Mouse (Mus musculus) stomach, embryonic 14.5 days (tissue): ENCODE results near the gene Hoxa6. TPM values are rescaled to one million over a fixed set of nuclear protein-coding genes. Genes with fewer than 3 reads are reported as not detected.
A peak's percentile ranks its signal among the peaks of the same experiment; 100 is the strongest.

Experiments used
- ATAC-seq: fragments of 200-750 bp; cut with Nextera tagmentation; 2 replicates; pipeline ENCODE4 v1.8.0; 2017; ENCODE audit warnings: low read depth, moderate TSS enrichment; ENCODE audit not compliant: insufficient number of reproducible peaks, insufficient read depth, low FRiP score
- H3K27ac ChIP-seq: fragments of 300-500 bp; sonication (generic); 2 replicates; pipeline ENCODE4 v1.5.1; 2014; ENCODE audit warnings: mild to moderate bottlenecking, low read length, moderate library complexity, mixed read lengths
- H3K27me3 ChIP-seq: fragments of 300-500 bp; sonication (generic); 2 replicates; pipeline ENCODE4 v1.6.1; 2014; ENCODE audit warnings: low read length, control low read depth, mixed read lengths; ENCODE audit not compliant: control insufficient read depth, insufficient read depth
- H3K36me3 ChIP-seq: fragments of 300-500 bp; sonication (generic); 2 replicates; pipeline ENCODE4 v1.6.1; 2014; ENCODE audit warnings: mild to moderate bottlenecking, control low read depth, low read length, moderate library complexity, mixed read lengths; ENCODE audit not compliant: control insufficient read depth, insufficient read depth
- H3K4me1 ChIP-seq: fragments of 300-500 bp; sonication (generic); 2 replicates; pipeline ENCODE4 v1.6.1; 2014; ENCODE audit warnings: low read length, control low read depth, mixed read lengths; ENCODE audit not compliant: control insufficient read depth, insufficient read depth
- H3K4me2 ChIP-seq: fragments of 300-500 bp; sonication (generic); replicated peaks from 2 replicates; pipeline ENCODE4 v1.6.1; 2014; ENCODE audit warnings: low read depth, low read length, control low read depth
- H3K4me3 ChIP-seq: fragments of 300-500 bp; sonication (generic); 2 replicates; pipeline ENCODE4 v1.5.1; 2014; ENCODE audit warnings: low read depth, low read length, control low read depth
- H3K9ac ChIP-seq: fragments of 300-500 bp; sonication (generic); replicated peaks from 2 replicates; pipeline ENCODE4 v1.6.1; 2014; ENCODE audit warnings: low read depth, mild to moderate bottlenecking, control low read depth, low read length, moderate library complexity, mixed read lengths
- H3K9me3 ChIP-seq: fragments of 300-500 bp; sonication (generic); 2 replicates; pipeline ENCODE4 v1.6.1; 2016; ENCODE audit warnings: low read depth, low read length, control low read depth; ENCODE audit not compliant: control insufficient read depth
- WGBS: fragments of 180-500 bp; shearing (Covaris S2); extraction: QIAGEN DNeasy Blood & Tissue Kit; methylation state at CpG from one replicate; pipeline ENCODE4 v1.1.7; 2014; 5-methylcytosine and 5-hydroxymethylcytosine counted together
- polyA plus RNA-seq: library from polyadenylated mRNA; unstranded; fragments of >200 nt; fragmentation: Nextera tagmentation; extraction: Ambion mirVana; gene quantifications from 2 replicates; pipeline ENCODE4 v1.2.1, GENCODE M21; 2014

Gene Hoxa6
- 3.4 TPM in 2 replicates for polyA plus RNA-seq

DNA sequence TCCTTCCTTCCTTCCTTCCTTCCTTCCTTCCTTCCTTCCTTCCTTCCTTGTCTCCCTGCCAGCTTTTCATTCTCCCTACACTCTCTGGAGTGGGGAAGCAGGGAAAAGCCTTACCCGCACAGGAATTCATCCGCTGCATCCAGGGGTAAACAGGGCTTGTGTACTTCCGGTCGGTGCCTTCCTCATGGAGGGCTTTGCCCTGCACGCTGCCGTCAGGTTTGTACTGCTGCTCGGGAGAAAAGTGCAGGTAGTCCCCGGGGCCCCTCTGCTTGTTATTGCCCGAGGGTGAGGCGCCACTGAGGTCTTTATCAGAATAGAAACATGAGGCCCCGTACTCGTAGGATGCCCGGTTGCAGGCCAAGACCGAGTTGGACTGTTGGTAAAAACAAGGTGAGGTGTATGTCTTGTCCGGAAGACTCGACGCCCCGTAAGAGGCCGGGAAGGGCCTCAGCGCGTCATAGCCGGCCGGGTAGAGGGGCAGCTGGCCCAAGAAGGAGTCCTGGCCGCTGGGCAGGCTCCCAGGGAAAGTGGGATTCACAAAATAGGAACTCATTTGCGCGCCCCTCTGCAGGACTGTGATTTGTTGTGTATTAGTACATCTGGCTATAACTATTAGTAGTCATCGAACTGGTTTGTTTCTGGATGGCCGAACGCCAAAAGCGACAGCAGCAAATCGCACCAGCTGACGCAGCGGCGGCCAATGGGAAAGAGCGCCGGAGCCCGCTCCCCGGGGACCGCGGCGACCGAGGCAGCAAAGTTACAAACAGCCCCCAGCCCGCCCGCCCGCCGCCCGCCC lies at the start of gene Hoxa6:
Gene Hoxa6, minus strand, starts transcription at position 651 of the 796 bp plus-strand sequence.
- no peak for ATAC-seq
- Histone ChIP-seq H3K4me2 (peak within 1 kb of the TSS; percentile 78), H3K36me3 (no peaks in the 10 kb centered on the region), H3K27ac (peak within 1 kb of the TSS; percentile 81), H3K9me3 (no peaks in the 10 kb centered on the region), H3K4me1 (peaks cover 3% of the 10 kb centered on the region; the same call in 1 of the 2 replicates), H3K4me3 (peak within 1 kb of the TSS; percentile 90), H3K9ac (peak within 1 kb of the TSS; percentile 18), H3K27me3 (peaks cover 19% of the 10 kb centered on the region)
- 4% methylated on average over 47 of the region's 47 CpGs for WGBS

DNA sequence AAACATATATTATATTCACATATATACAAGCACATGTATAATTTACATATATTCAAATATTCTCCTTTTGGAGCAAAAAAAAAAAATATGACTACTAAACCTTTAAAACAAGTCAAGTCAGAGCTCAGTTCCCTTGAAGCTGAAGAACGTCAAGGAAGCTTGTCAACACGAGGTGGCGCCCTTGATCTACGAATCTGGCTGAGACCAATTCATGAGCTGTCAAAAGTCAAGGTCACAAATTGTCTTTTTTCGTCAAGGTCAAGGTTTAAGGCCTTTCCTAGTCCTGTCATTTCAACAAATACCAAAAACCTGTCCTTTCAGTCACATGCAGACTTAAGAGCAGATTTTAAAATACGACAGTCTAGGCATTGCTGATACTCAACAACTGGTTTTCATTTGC lies 48.4 kb upstream of the Hoxa6 start:
- Histone ChIP-seq H3K27me3 (peaks cover 46% of the 10 kb centered on the region), H3K27ac (no peak overlapping the region), H3K9ac (no peak overlapping the region), H3K9me3 (no peaks in the 10 kb centered on the region), H3K4me2 (no peak overlapping the region), H3K4me1 (0 out of 2 replicates have a peak, but pooled peaks cover 5% of the 10 kb centered on the region), H3K36me3 (no peaks in the 10 kb centered on the region), H3K4me3 (no peak overlapping the region)
- WGBS: 0% methylated on average over 6 of the region's 6 CpGs
- ATAC-seq: no peak

DNA sequence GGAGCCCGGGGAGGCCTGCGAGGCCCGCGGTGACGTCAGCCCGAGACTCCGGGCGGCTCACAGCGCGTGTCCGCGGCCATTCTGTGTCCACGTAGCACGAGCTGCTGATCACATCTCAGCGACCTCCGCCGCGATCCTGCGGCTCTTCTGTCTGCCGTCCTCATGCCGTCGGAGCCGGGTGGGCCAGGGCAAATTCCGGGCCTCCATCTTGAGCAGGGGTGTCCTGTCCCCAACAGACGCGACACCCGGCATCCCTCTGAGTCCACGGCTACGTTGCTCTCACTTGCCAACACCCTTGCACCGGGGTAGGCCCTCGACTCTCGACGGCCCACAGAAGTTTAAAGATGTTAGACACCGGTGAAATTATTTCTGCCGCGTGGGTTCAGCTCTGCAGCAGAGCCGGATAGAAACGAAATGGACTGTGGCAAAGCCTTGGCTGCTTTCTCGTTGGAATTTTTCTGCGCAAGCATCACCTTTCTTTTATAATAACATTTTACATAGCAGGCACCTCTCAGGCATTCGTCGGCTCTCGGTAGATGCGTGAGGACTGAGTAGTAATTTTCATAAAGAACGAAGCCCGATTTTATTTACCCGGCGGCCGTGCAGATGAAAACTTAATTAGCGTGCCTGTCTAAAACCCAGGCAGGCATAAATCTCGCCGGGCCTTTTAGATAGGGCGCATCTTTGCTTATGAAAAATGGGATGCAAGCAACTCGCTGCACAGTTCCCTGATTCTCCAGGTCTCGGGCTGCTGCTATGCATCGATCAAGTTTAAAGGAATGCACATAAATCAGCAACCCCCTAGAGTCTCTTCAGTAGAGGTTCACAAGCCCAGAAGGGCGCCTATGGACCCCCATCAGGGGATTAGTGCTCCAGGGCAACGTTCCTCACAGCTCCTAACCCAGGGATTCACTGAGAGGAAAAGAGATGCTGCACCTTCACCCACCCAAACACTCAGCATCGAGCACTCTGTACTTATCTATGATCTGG lies 45.3 kb upstream of the Hoxa6 start:
- Histone ChIP-seq H3K4me2 (no peak overlapping the region), H3K9ac (no peak overlapping the region), H3K9me3 (no peaks in the 10 kb centered on the region), H3K4me3 (no peak overlapping the region), H3K4me1 (no peaks in the 10 kb centered on the region), H3K27ac (no peak overlapping the region), H3K36me3 (no peaks in the 10 kb centered on the region), H3K27me3 (peaks cover 57% of the 10 kb centered on the region)
- 1% methylated on average over 59 of the region's 59 CpGs for WGBS
- ATAC-seq: no peak

DNA sequence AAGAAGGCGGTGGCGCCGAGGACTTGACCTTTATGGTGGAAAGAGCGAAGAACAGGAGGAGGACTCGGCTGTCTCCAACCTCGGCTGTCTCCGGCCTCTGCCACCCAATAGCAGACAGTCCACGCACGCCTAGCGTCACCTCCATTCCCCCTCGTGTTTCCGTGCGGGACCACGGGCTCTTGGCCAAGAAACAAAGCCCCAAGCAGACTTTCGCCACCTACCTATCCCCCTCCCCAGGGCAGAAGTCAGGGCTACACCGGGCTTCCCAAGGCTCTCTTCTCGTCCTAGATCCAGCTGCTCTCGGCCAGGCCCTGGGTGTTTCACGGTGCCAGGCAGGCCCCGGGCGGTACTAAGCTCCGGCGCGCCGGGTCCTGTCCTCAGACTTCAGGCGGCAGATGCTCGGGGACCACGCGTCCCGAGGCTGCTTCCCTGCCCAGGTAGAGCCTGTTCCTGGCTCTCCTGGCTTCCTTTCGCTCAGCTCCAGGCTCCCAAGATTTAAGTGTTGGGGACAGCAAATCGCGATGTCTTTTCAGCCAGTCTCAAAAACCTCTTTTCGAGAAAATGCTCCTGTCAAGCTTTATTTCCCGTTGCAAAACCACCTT lies 44.4 kb upstream of the Hoxa6 start:
- peaks cover 60% of the 10 kb centered on the region for H3K27me3 ChIP-seq
- H3K36me3 ChIP-seq: no peaks in the 10 kb centered on the region
- H3K9me3 ChIP-seq: no peaks in the 10 kb centered on the region
- no peak overlapping the region for H3K9ac ChIP-seq
- H3K4me3 ChIP-seq: no peak overlapping the region
- H3K4me2 ChIP-seq: no peak overlapping the region
- ATAC-seq: no peak
- H3K4me1 ChIP-seq: no peaks in the 10 kb centered on the region
- H3K27ac ChIP-seq: no peak overlapping the region
- 1% methylated on average over 35 of the region's 35 CpGs for WGBS

DNA sequence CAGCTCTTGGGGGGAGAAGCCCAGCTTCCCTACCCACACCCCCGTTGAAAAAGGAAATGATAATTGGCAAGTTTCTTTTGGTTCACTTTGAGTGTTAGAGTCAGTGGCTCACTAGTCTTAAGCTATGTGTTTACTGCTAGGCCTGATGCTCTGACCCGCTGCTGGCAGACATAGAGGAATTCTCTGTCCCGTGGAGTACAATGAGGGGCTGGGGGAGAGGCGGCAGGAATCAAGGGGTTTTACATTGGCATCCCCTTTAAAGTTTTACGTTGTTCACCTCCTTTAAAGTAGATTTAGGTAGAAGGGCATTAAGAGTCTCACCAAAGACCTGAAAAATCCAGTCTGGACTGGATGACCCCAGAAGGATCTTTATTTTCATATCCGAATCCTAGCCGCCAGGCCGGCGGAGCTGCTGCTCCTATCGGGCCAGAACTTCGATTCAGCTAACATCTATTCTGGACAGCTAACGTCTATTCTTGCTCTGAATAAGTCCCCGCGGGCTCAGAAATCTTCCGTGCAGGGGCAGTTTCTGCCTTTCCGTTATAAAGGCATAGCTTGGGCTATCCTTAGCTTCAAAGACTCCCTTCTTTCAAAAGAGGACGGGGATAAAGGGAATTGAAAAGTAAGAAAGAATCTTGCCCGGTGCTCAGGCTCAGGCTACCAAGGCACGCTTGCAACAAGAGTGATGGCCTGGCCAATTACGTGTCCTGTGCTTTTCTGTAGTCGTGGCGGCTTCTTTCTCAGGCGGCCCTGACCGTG lies 43.7 kb upstream of the Hoxa6 start:
- no peak overlapping the region for H3K27ac ChIP-seq
- WGBS: 3% methylated on average over 24 of the region's 24 CpGs
- peaks cover 62% of the 10 kb centered on the region for H3K27me3 ChIP-seq
- no peak overlapping the region for H3K9ac ChIP-seq
- no peaks in the 10 kb centered on the region for H3K9me3 ChIP-seq
- no peaks in the 10 kb centered on the region for H3K36me3 ChIP-seq
- no peak overlapping the region for H3K4me2 ChIP-seq
- ATAC-seq: no peak
- no peaks in the 10 kb centered on the region for H3K4me1 ChIP-seq
- H3K4me3 ChIP-seq: no peak overlapping the region

DNA sequence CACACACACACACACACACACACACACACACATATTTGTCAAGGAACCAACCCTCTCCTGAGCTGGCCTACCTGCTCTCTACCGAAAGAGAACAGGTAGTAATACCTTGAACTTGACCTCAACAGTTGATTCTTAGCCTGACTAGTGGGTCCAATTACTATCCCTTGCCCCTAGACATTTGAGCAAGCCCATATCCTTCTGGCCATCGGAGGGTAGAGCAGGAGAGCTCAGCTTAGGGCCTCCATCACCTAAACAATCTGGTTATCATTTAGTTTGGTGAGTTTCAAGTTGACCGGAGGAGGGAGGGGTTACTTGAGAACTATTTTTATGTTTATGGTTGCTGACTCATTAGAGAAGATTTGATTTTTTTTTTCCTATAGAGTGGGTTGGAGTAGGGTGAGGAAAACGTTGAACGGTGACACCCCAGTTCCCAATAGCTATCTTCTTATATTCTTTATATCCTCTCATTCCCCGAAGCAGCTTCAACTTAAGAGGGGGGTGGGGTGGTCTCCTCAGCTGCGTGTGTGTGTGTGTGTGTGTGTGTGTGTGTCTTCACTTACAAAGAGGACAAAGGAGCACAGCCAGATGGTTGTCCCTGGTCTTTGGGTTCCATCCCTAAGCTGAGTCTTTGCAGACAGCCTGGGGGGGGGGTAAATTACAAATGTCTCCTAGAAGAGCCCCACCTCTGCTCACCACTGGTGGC lies 42.8 kb upstream of the Hoxa6 start:
- Histone ChIP-seq H3K4me2 (no peak overlapping the region), H3K27ac (no peak overlapping the region), H3K27me3 (peaks cover 65% of the 10 kb centered on the region), H3K9ac (no peak overlapping the region), H3K9me3 (no peaks in the 10 kb centered on the region), H3K36me3 (no peaks in the 10 kb centered on the region), H3K4me3 (no peak overlapping the region), H3K4me1 (no peaks in the 10 kb centered on the region)
- ATAC-seq: no peak
- 13% methylated on average over 7 of the region's 7 CpGs for WGBS

DNA sequence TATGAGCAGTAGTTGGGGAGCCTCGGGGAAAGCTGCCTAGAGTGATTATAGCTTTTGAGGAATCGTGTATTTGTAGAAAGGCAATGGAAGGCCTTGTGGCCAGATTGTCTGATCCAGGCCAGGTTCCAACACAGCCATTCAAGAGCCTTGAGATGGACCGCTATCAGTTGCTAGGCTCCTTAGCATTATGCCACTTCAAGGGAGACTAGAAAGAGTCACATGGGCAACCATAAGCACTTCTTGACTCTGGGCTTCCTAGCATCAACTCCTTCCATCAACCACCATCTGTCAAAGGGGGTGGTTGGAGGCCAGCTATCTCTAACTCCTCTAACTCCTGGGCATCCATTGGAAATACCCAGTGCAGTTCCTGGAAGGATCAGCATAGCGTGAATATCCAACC lies 41.3 kb upstream of the Hoxa6 start:
- H3K9ac ChIP-seq: no peak overlapping the region
- no peaks in the 10 kb centered on the region for H3K9me3 ChIP-seq
- H3K4me3 ChIP-seq: no peak overlapping the region
- H3K36me3 ChIP-seq: no peaks in the 10 kb centered on the region
- no peak for ATAC-seq
- no peaks in the 10 kb centered on the region for H3K4me1 ChIP-seq
- H3K4me2 ChIP-seq: no peak overlapping the region
- peaks cover 69% of the 10 kb centered on the region for H3K27me3 ChIP-seq
- H3K27ac ChIP-seq: no peak overlapping the region
- 3% methylated on average over 4 of the region's 4 CpGs for WGBS
